Mouse (Mus musculus) hindbrain, embryonic 11.5 days (tissue): ENCODE data around the gene Cdh23. TPM values are rescaled to one million over a fixed set of nuclear protein-coding genes. Genes with fewer than 3 reads are reported as not detected.

ENCODE experiments used
- ATAC-seq: fragments of 200-750 bp; cut with Nextera tagmentation; 2 replicates; pipeline ENCODE4 v1.8.0; 2017; ENCODE audit warnings: mild to moderate bottlenecking, moderate TSS enrichment, moderate library complexity; ENCODE audit not compliant: low FRiP score
- DNase-seq: peaks from one replicate; pipeline ENCODE4 v3.0.0-alpha.2; 2015; ENCODE audit warnings: low spot score
- H3K27ac ChIP-seq: fragments of 300-500 bp; sonication (generic); 2 replicates; pipeline ENCODE4 v1.5.1; 2014; ENCODE audit warnings: mild to moderate bottlenecking, low read depth, low read length
- H3K27me3 ChIP-seq: fragments of 300-500 bp; sonication (generic); 2 replicates; pipeline ENCODE4 v1.6.1; 2014; ENCODE audit warnings: mild to moderate bottlenecking, low read length, moderate library complexity, mixed read lengths; ENCODE audit not compliant: control insufficient read depth, insufficient read depth
- H3K36me3 ChIP-seq: fragments of 300-500 bp; sonication (generic); 2 replicates; pipeline ENCODE4 v1.6.1; 2014; ENCODE audit warnings: mild to moderate bottlenecking, low read length, moderate library complexity, mixed read lengths; ENCODE audit not compliant: control insufficient read depth, insufficient read depth
- H3K4me1 ChIP-seq: fragments of 300-500 bp; sonication (generic); replicated peaks from 2 replicates; pipeline ENCODE4 v1.6.1; 2014; ENCODE audit warnings: low read length, mixed read lengths; ENCODE audit not compliant: control insufficient read depth, insufficient read depth
- H3K4me2 ChIP-seq: fragments of 300-500 bp; sonication (generic); replicated peaks from 2 replicates; pipeline ENCODE4 v1.6.1; 2014; ENCODE audit warnings: mild to moderate bottlenecking, low read depth, low read length
- H3K4me3 ChIP-seq: fragments of 300-500 bp; sonication (generic); 2 replicates; pipeline ENCODE4 v1.5.1; 2014; ENCODE audit warnings: low read depth, low read length
- H3K9ac ChIP-seq: fragments of 300-500 bp; sonication (generic); 2 replicates; pipeline ENCODE4 v1.6.1; 2014; ENCODE audit warnings: low read depth, low read length
- H3K9me3 ChIP-seq: fragments of 300-500 bp; sonication (generic); 2 replicates; pipeline ENCODE4 v1.6.1; 2016; ENCODE audit warnings: low read length; ENCODE audit not compliant: control insufficient read depth
- WGBS: fragments of 180-500 bp; shearing (Covaris S2); extraction: QIAGEN DNeasy Blood & Tissue Kit; methylation state at CpG from one replicate; pipeline ENCODE4 v1.1.7; 2014; 5-methylcytosine and 5-hydroxymethylcytosine counted together
- polyA plus RNA-seq: library from polyadenylated mRNA; unstranded; fragments of >200 nt; fragmentation: Nextera tagmentation; extraction: Ambion mirVana; gene quantifications from 2 replicates; pipeline ENCODE4 v1.2.1, GENCODE M21; 2014

Gene Cdh23
- polyA plus RNA-seq, 1 experiment from 2014 or later = 1.6 TPM

DNA sequence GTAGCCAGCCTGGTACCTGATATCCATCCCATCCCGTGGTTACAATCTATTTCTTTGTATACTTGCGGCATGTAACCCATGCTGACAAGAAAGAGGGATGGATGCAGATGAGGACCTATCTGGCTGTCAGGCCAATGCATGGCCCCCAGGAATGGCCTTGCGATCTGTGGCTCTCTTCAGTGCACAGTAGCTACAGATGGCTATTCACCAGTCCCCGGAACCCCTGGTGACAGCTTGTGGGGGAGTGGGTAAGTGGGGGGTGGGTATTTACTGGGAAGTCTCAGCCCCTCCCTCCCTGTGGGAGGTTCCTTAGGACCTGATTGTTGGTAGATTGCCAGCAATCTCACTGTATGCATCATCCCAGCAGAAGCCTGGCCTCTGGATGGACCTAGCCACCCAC is 163.8 kb downstream of the Cdh23 start:
- Histone ChIP-seq H3K4me3 (no peak overlapping the region), H3K36me3 (no peaks in the 10 kb centered on the region), H3K9me3 (no peaks in the 10 kb centered on the region), H3K27ac (no peak overlapping the region), H3K4me1 (no peaks in the 10 kb centered on the region), H3K4me2 (no peak overlapping the region), H3K27me3 (no peaks in the 10 kb centered on the region), H3K9ac (no peak overlapping the region)
- DNase-seq (no peak), ATAC-seq (no peak)
- 80% methylated on average over 4 of the region's 4 CpGs for WGBS

DNA sequence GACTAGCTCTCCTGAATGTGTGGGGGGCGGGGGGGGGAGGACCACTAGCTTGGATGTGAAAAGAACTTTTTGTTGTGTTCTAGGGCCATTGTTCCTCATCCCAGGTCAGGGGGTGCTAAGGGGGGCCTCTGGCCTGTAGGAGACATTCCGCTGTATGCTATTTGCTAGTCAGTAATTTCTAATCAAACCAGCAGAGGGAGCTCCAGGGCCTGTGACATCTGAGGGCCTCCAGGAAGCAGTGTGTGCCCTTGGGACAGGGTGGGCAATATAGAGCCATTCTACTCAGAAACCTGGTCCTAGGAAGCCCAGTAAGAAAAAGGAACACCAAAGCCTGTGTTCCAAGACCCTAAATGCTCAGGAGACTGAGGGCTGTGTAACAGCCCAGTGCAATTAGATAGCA is 164.9 kb downstream of the Cdh23 start:
- Histone ChIP-seq H3K27ac (no peak overlapping the region), H3K4me1 (no peaks in the 10 kb centered on the region)
- 24% methylated on average over 1 of the region's 2 CpGs for WGBS

DNA sequence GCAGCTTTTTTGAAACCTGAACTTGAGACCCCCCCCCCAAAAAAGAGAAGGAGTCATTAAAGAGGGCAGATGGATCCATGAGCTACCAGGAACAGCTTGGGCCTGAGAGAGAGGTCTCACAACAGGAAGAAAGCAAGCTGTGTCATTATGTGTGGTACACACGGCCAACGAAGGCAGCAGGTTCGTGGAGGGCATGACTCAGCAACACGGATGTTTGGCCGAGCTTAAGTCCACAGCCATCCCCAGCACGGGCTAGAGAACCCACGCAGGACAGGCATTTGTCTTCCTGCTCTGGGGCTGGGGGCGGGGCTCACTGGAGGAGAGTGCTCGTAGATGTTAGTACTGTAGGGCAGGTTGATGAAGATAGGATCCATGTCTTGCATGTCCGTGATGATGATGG is 165.7 kb downstream of the Cdh23 start:
- no peaks in the 10 kb centered on the region for H3K36me3 ChIP-seq
- DNase-seq (no peak), ATAC-seq (no peak)
- no peak overlapping the region for H3K4me2 ChIP-seq
- WGBS = 78% methylated on average over 10 of the region's 10 CpGs
- no peaks in the 10 kb centered on the region for H3K27me3 ChIP-seq
- H3K4me3 ChIP-seq = no peak overlapping the region
- H3K9ac ChIP-seq = no peak overlapping the region
- no peaks in the 10 kb centered on the region for H3K4me1 ChIP-seq
- H3K9me3 ChIP-seq = no peaks in the 10 kb centered on the region
- no peak overlapping the region for H3K27ac ChIP-seq

More for the DNA sequence above, 164.9 kb downstream of the Cdh23 start:
- H3K9me3 ChIP-seq = no peaks in the 10 kb centered on the region
- no peak overlapping the region for H3K4me2 ChIP-seq
- no peak overlapping the region for H3K9ac ChIP-seq
- H3K36me3 ChIP-seq = no peaks in the 10 kb centered on the region
- no peaks in the 10 kb centered on the region for H3K27me3 ChIP-seq
- DNase-seq (peak; percentile 83), ATAC-seq (0 out of 2 replicates have a peak, but pooled peaks have one; percentile 51)
- no peak overlapping the region for H3K4me3 ChIP-seq

DNA sequence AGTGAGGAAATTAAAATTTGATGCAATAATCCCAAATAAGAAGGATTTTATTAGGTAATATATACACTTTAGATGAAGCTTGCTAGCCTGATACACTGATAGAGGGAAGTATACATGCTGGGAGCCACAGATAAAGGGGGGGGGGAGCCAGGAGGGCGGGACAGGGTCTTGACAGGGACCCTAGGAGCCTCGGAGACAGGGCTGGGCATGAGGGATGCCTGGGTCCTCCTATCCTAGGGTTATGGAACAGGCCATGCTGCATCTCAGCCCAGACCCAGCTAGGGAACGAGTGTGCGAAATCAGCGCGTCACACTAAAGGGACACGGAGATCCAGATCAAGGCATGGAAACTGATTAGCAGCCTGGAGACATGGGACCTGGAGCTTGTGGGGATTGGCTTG is 168.3 kb downstream of the Cdh23 start:
- Histone ChIP-seq H3K27me3 (no peaks in the 10 kb centered on the region), H3K9me3 (no peaks in the 10 kb centered on the region), H3K9ac (no peak overlapping the region), H3K27ac (no peak overlapping the region), H3K4me3 (no peak overlapping the region), H3K4me1 (no peaks in the 10 kb centered on the region), H3K4me2 (no peak overlapping the region), H3K36me3 (no peaks in the 10 kb centered on the region)
- WGBS = 79% methylated on average over 7 of the region's 7 CpGs
- ATAC-seq (no peak), DNase-seq (no peak)

DNA sequence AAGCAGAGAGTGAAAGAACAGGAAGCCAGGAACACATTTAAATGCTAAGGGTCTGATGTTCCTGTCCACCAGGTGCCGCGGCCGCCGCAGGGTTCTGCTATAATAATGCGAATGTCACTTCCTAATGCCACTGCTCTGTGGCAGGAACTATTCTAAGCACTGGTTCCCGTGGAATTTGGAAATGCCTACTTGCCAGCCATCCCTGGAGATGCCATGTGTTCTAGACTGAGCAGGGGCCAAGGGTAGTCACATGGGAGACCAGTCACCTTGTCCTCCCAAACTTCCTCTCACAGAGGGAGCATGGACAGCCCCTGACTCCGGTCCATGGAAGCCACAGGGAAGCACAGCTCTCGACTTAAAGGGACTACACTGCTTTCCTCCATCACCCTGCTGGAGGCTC is 171.2 kb downstream of the Cdh23 start:
- no peak overlapping the region for H3K9ac ChIP-seq
- no peaks in the 10 kb centered on the region for H3K9me3 ChIP-seq
- no peaks in the 10 kb centered on the region for H3K4me1 ChIP-seq
- H3K4me3 ChIP-seq = no peak overlapping the region
- H3K27ac ChIP-seq = no peak overlapping the region
- no peak for DNase-seq
- no peaks in the 10 kb centered on the region for H3K36me3 ChIP-seq
- H3K4me2 ChIP-seq = no peak overlapping the region
- WGBS = 82% methylated on average over 8 of the region's 8 CpGs
- ATAC-seq = no peak
- H3K27me3 ChIP-seq = no peaks in the 10 kb centered on the region

DNA sequence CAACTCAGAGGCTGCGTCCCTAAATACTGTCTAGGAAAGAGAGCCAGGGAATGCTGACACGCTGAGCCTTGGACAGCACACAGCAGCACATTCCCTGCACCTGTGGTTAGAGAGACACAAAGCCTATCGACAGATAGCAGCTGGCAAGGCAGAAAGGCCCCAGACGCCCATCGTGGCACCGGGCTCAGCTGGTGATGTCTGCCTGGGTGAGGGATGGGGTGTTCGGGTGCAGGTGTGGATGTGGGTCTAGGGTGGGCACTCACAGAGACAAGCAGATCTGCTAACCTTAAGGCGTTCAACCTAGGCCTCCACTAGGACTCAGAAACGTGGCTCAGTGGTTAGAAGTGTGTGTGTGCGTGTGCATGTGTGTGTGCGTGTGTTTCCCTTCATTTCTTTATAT is 180.0 kb downstream of the Cdh23 start:
- Histone ChIP-seq H3K27me3 (no peaks in the 10 kb centered on the region), H3K4me1 (no peaks in the 10 kb centered on the region), H3K27ac (no peak overlapping the region), H3K9ac (no peak overlapping the region), H3K4me2 (no peak overlapping the region), H3K36me3 (no peaks in the 10 kb centered on the region), H3K9me3 (no peaks in the 10 kb centered on the region), H3K4me3 (no peak overlapping the region)
- no peak for ATAC-seq
- no peak for DNase-seq
- WGBS = 90% methylated on average over 11 of the region's 11 CpGs

DNA sequence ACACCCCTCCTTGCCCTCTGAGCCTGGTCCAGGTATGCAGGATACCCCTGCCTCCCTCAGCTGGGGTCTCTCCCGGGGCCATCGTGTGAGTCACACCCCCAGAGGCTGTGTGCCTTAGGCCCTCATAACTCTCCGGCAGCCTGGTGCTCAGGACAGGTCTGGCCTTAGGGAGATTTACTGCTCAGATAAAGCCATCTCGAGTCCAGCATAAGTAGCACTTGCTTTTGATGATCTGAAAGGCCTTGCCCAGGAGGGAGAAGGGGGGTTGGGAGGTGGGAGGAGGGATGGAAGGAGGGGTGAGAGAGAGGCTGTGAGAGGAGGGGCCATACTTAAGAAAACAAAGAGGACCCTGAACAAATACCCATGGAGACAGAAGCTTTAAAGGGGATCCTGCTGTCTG is 197.8 kb downstream of the Cdh23 start:
- Histone ChIP-seq H3K27me3 (no peaks in the 10 kb centered on the region), H3K36me3 (no peaks in the 10 kb centered on the region), H3K4me3 (no peak overlapping the region), H3K27ac (no peak overlapping the region), H3K9me3 (no peaks in the 10 kb centered on the region), H3K4me1 (0 out of 2 replicates have a peak, but pooled peaks cover 2% of the 10 kb centered on the region), H3K9ac (no peak overlapping the region), H3K4me2 (no peak overlapping the region)
- ATAC-seq (no peak), DNase-seq (no peak)
- 31% methylated on average over 4 of the region's 4 CpGs for WGBS

DNA sequence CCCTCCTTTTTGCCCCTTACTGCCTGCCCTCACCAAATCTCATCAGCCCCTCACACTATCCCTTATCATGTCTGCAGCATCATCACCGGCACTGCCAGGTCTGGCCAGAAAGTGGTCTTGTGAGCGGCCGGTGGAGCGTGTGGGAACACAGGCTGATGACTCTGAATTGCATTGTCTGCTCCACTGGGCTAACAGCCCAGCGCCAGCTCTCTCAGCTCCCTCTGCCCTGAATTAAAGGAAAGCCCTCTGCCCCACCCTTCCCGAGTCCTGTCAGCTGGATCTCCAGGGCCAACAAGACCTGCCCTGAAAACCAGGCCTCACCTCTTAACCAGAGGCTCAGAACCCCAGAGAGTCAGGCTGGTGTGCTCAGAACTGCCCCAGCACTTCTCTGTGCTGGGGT is 201.2 kb downstream of the Cdh23 start:
- WGBS = 22% methylated on average over 6 of the region's 6 CpGs
- no peak for ATAC-seq
- no peaks in the 10 kb centered on the region for H3K9me3 ChIP-seq
- no peak overlapping the region for H3K4me2 ChIP-seq
- H3K4me3 ChIP-seq = no peak overlapping the region
- H3K4me1 ChIP-seq = 0 out of 2 replicates have a peak, but pooled peaks cover 2% of the 10 kb centered on the region
- H3K27me3 ChIP-seq = no peaks in the 10 kb centered on the region
- no peak overlapping the region for H3K27ac ChIP-seq
- DNase-seq = peak; percentile 19
- H3K36me3 ChIP-seq = no peaks in the 10 kb centered on the region
- H3K9ac ChIP-seq = no peak overlapping the region

DNA sequence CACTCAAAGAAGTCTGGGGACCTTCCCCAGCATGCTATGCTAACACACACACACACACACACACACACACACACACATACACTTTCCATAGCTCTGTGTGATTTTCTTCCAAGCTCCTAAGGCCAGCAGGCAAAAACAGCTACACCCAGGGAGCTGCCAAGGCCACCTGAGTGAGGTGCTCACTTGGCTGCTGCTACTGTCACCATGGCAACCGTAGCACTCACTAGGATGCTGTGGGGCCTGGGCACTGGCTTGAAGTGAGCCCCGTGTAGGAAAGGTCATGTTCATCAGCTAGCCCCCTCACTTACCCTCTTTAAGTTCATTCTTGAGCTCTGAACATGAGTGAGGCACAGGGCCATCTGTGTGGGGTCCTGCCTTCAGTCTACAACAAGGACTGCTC is 204.8 kb downstream of the Cdh23 start:
- no peaks in the 10 kb centered on the region for H3K9me3 ChIP-seq
- H3K27ac ChIP-seq = no peak overlapping the region
- no peaks in the 10 kb centered on the region; the same call in 1 of the 2 replicates for H3K27me3 ChIP-seq
- no peak overlapping the region for H3K4me3 ChIP-seq
- DNase-seq (no peak), ATAC-seq (no peak)
- H3K36me3 ChIP-seq = no peaks in the 10 kb centered on the region
- H3K4me1 ChIP-seq = 0 out of 2 replicates have a peak, but pooled peaks cover 2% of the 10 kb centered on the region
- H3K4me2 ChIP-seq = no peak overlapping the region
- 42% methylated on average over 2 of the region's 2 CpGs for WGBS
- no peak overlapping the region for H3K9ac ChIP-seq
